Mouse (Mus musculus) liver, embryonic 14.5 days (tissue): ENCODE measurements around the gene Tvp23b.

Experiments used
- CTCF ChIP-seq: IDR thresholded peaks from 2 replicates; pipeline ENCODE4 v1.5.1; 2016; ENCODE audit warnings: antibody characterized with exemption, low read depth, control low read depth
- EP300 ChIP-seq: IDR thresholded peaks from 2 replicates; pipeline ENCODE4 v1.6.1; 2016; ENCODE audit warnings: antibody characterized with exemption, low read depth

DNA sequence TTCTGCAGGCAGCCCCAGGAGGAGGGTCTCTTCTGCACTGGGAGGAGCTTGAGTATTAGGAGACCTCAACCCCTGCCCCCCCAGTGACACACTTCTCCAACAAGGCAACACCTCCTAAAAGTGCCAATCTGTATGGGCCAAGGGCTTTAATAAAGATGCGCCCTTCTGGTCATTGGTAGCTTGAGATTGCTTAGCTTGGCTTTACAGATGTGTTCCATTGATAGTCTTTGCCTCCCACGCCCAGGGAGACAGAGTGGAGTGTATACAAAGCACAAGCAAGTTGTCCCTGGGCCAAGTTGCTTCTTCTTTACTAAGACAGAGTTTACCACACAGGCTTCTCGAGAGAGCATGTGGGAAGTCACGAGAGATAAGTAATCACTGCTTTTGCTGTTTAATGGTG, 51.3 kb downstream of the Tvp23b start:
- TF ChIP-seq CTCF (no peak), EP300 (no peak)
